Mouse (Mus musculus) erythroblast, embryonic 14.5 days (primary cell): ENCODE results near the gene Filip1l.

ENCODE experiments used
- GATA1 ChIP-seq: IDR thresholded peaks from 2 replicates; pipeline ENCODE4 v1.6.1; 2012; ENCODE audit warnings: low read length, inconsistent platforms, mixed read lengths
- TAL1 ChIP-seq: IDR thresholded peaks from 3 replicates; pipeline ENCODE4 v1.6.1; 2012; ENCODE audit warnings: low read length, inconsistent platforms, mixed read lengths

- TF ChIP-seq GATA1 (no peak), TAL1 (no peak)
Measured at GRCm38 (mm10) chr16:57396249-57396648, 43.4 kb downstream of the Filip1l start.
